27 mouse cellular contexts compared by ENCODE assay signal in genomic region chr7:135767493-135767892, GRCm38 (mm10). TPM values are rescaled to one million over a fixed set of nuclear protein-coding genes. Genes with fewer than 3 reads are reported as not detected.
DNase-seq lines count a peak whose midpoint lies in the region; ATAC-seq lines count a peak whose summit lies in the region.
"Had no signal": no experiment of that assay in that cellular context is flagged by ENCODE, and none has a peak within 500 bp of the region (broad histone marks: within the 10 kb centered on the region; RNA-seq: fewer than 3 reads in every experiment).

No protein-coding gene starts in this region.

- ATAC-seq in hindbrain, embryonic 13.5 days (ENCODE audit: low FRiP score), result no peak
- ATAC-seq in neural tube, embryonic 13.5 days (ENCODE audit: low read depth), result no peak
- no peak for ATAC-seq in neural tube, embryonic 15.5 days (ENCODE audit: low FRiP score)
- ATAC-seq: activated CD4-positive, CD25-positive, alpha-beta regulatory T cell, adult 4 months; forebrain, embryonic 15.5 days; intestine, embryonic 15.5 days had no signal

- peak overlapping the region; percentile 79; the same call in 1 of the 2 replicates for H3K27ac ChIP-seq in hindbrain, embryonic 13.5 days
- no peak overlapping the region for H3K27ac ChIP-seq in hindbrain, embryonic 10.5 days
- peak overlapping the region; percentile 73 for H3K27ac ChIP-seq in neural tube, embryonic 13.5 days (replicated peaks)
- H3K27ac ChIP-seq in neural tube, embryonic 15.5 days (replicated peaks), result peak overlapping the region; percentile 71
- H3K27ac ChIP-seq: embryonic facial prominence, embryonic 10.5 days; embryonic facial prominence, embryonic 13.5 days; forebrain, embryonic 12.5 days; forebrain, embryonic 15.5 days; heart, embryonic 15.5 days; hindbrain, embryonic 12.5 days; intestine, embryonic 15.5 days had no signal

- no peaks in the 10 kb centered on the region for H3K27me3 ChIP-seq in hindbrain, embryonic 13.5 days
- H3K27me3 ChIP-seq in hindbrain, embryonic 10.5 days (ENCODE audit: insufficient read depth, poor library complexity, severe bottlenecking), result no peaks in the 10 kb centered on the region
- H3K27me3 ChIP-seq in neural tube, embryonic 13.5 days, result 0 out of 2 replicates have a peak, but pooled peaks cover 4% of the 10 kb centered on the region
- no peaks in the 10 kb centered on the region for H3K27me3 ChIP-seq in neural tube, embryonic 15.5 days (replicated peaks)
- H3K27me3 ChIP-seq: embryonic facial prominence, embryonic 13.5 days; forebrain, embryonic 12.5 days; forebrain, embryonic 15.5 days; heart, embryonic 15.5 days; hindbrain, embryonic 12.5 days; intestine, embryonic 15.5 days had no signal

- H3K36me3 ChIP-seq in hindbrain, embryonic 13.5 days, result no peaks in the 10 kb centered on the region
- no peaks in the 10 kb centered on the region for H3K36me3 ChIP-seq in hindbrain, embryonic 10.5 days
- no peaks in the 10 kb centered on the region for H3K36me3 ChIP-seq in neural tube, embryonic 13.5 days
- H3K36me3 ChIP-seq in neural tube, embryonic 15.5 days, result no peaks in the 10 kb centered on the region
- H3K36me3 ChIP-seq: embryonic facial prominence, embryonic 10.5 days; embryonic facial prominence, embryonic 13.5 days; forebrain, embryonic 12.5 days; forebrain, embryonic 15.5 days; heart, embryonic 12.5 days; heart, embryonic 15.5 days; hindbrain, embryonic 12.5 days; intestine, embryonic 15.5 days had no signal

- no peak overlapping the region for H3K9ac ChIP-seq in hindbrain, embryonic 13.5 days
- no peak overlapping the region for H3K9ac ChIP-seq in neural tube, embryonic 13.5 days
- no peak overlapping the region for H3K9ac ChIP-seq in neural tube, embryonic 15.5 days (replicated peaks)
- H3K9ac ChIP-seq: embryonic facial prominence, embryonic 13.5 days; forebrain, embryonic 12.5 days; forebrain, embryonic 15.5 days; heart, embryonic 12.5 days; heart, embryonic 15.5 days; hindbrain, embryonic 12.5 days; intestine, embryonic 15.5 days had no signal

- no peak for DNase-seq in hindbrain, embryonic 10.5 days (ENCODE audit: low spot score)
- no peak for DNase-seq in neural tube, embryonic 10.5 days (ENCODE audit: extremely low spot score, low spot score)
- no peak for DNase-seq in frontal cortex, postnatal 14 days (ENCODE audit: low spot score in 2 of 2)
- DNase-seq: adrenal gland, adult 8-10 months; adrenal gland, postnatal 25 days; cerebellum, adult 11-12 months; cerebellum, adult 8-10 months; cerebellum, postnatal 10 days; cerebellum, postnatal 36 days; embryo, embryonic 11 days; gastrocnemius, postnatal 10 days; heart, adult 18-20 months; heart, postnatal 10 days; heart, postnatal 36 days had no signal

- 77% methylated on average over 6 of the region's 6 CpGs for WGBS in hindbrain, embryonic 13.5 days
- 88% methylated on average over 6 of the region's 6 CpGs for WGBS in hindbrain, embryonic 10.5 days
- 62% methylated on average over 6 of the region's 6 CpGs for WGBS in neural tube, embryonic 13.5 days
- 58% methylated on average over 6 of the region's 6 CpGs for WGBS in neural tube, embryonic 15.5 days

- no peak overlapping the region for H3K4me3 ChIP-seq in hindbrain, embryonic 13.5 days
- no peak overlapping the region for H3K4me3 ChIP-seq in hindbrain, embryonic 10.5 days
- no peak overlapping the region for H3K4me3 ChIP-seq in neural tube, embryonic 13.5 days
- H3K4me3 ChIP-seq in neural tube, embryonic 15.5 days (replicated peaks), result no peak overlapping the region
- H3K4me3 ChIP-seq: embryonic facial prominence, embryonic 10.5 days; embryonic facial prominence, embryonic 13.5 days; erythroblast, embryonic 14.5 days; forebrain, embryonic 12.5 days; forebrain, embryonic 15.5 days; heart, embryonic 12.5 days; heart, embryonic 15.5 days; hindbrain, embryonic 12.5 days; intestine, embryonic 15.5 days had no signal

- no peaks in the 10 kb centered on the region for H3K9me3 ChIP-seq in hindbrain, embryonic 13.5 days
- H3K9me3 ChIP-seq in hindbrain, embryonic 10.5 days, result no peaks in the 10 kb centered on the region
- no peaks in the 10 kb centered on the region for H3K9me3 ChIP-seq in neural tube, embryonic 13.5 days
- no peaks in the 10 kb centered on the region for H3K9me3 ChIP-seq in neural tube, embryonic 15.5 days (replicated peaks)
- H3K9me3 ChIP-seq: embryonic facial prominence, embryonic 10.5 days; embryonic facial prominence, embryonic 13.5 days; forebrain, embryonic 12.5 days; forebrain, embryonic 15.5 days; heart, embryonic 12.5 days; heart, embryonic 15.5 days; hindbrain, embryonic 12.5 days; intestine, embryonic 15.5 days had no signal

- peaks cover 28% of the 10 kb centered on the region for H3K4me1 ChIP-seq in hindbrain, embryonic 13.5 days (replicated peaks)
- H3K4me1 ChIP-seq in hindbrain, embryonic 10.5 days (replicated peaks), result no peaks in the 10 kb centered on the region
- H3K4me1 ChIP-seq in neural tube, embryonic 13.5 days (replicated peaks), result peaks cover 30% of the 10 kb centered on the region
- H3K4me1 ChIP-seq in neural tube, embryonic 15.5 days, result peaks cover 27% of the 10 kb centered on the region
- H3K4me1 ChIP-seq: forebrain, embryonic 12.5 days; heart, embryonic 12.5 days had no signal

- H3K4me2 ChIP-seq in hindbrain, embryonic 13.5 days, result no peak overlapping the region
- H3K4me2 ChIP-seq in neural tube, embryonic 13.5 days, result no peak overlapping the region
- H3K4me2 ChIP-seq in neural tube, embryonic 15.5 days, result no peak overlapping the region
- H3K4me2 ChIP-seq: embryonic facial prominence, embryonic 13.5 days; forebrain, embryonic 12.5 days; forebrain, embryonic 15.5 days; heart, embryonic 12.5 days; heart, embryonic 15.5 days; hindbrain, embryonic 12.5 days; intestine, embryonic 15.5 days had no signal

RNA-seq across cellular contexts. Expression of gene Mki67, which starts 51.3 kb away (rescaled TPM):
- 8.1 and 10.2 TPM in 2 replicates for polyA plus RNA-seq in hindbrain, embryonic 13.5 days (2015; fragmentation: Nextera tagmentation; extraction: Ambion mirVana)
- polyA plus RNA-seq in hindbrain, embryonic 10.5 days (2016; fragmentation: Nextera tagmentation; extraction: Ambion mirVana), result 27.3 and 46.1 TPM in 2 replicates
- 5.9 and 8.8 TPM in 2 replicates for polyA plus RNA-seq in neural tube, embryonic 13.5 days (2015; fragmentation: Nextera tagmentation; extraction: Ambion mirVana)
- polyA plus RNA-seq in neural tube, embryonic 15.5 days (2015; fragmentation: Nextera tagmentation; extraction: Ambion mirVana), result 3.9 and 11.6 TPM in 2 replicates
